Mouse (Mus musculus): Measurements from ENCODE around the gene Slc35e1. TPM values are rescaled to one million over a fixed set of nuclear protein-coding genes. Genes with fewer than 3 reads are reported as not detected.

The Slc35e1 gene
- total RNA-seq, 2 experiments from 2014 or later = 54.9 to 55.8 TPM

Small RNA genes lying within 50 kb of the gene (microRNA-seq; reads per million reads assigned to microRNA genes)
- gene Gm28019 (0 reads per million in 2 experiments), gene Mir7068 (1.7 to 2.5 reads per million in 2 experiments)

Other genes with a start within 250 kb of the Slc35e1 start
- 1 to 10 TPM; 2.8 to 4.2 TPM for gene Gm10282, start 187.4 kb downstream of the Slc35e1 start, total RNA-seq (2021)
- 10 to 100 TPM; 15.2 to 23.6 TPM for gene Klf2, start 173.6 kb downstream of the Slc35e1 start, total RNA-seq (2021)
- gene Eps15l1, start 71.2 kb downstream of the Slc35e1 start, total RNA-seq (2021) = 10 to 100 TPM; 62.2 to 63.4 TPM
- gene Calr3, start 48.7 kb downstream of the Slc35e1 start, total RNA-seq (2021) = 1 to 10 TPM; 1.0 to 1.1 TPM
- 1 to 10 TPM; 9.2 to 9.5 TPM for gene 1700030K09Rik, start 48.7 kb downstream of the Slc35e1 start, total RNA-seq (2021)
- 10 to 100 TPM; 70.4 to 72.7 TPM for gene Cherp, start 17.4 kb downstream of the Slc35e1 start, total RNA-seq (2021)
- gene Med26, start 55.7 kb upstream of the Slc35e1 start, total RNA-seq (2021) = 10 to 100 TPM; 10.2 to 11.2 TPM
- 100 to 1,000 TPM; 128 to 130 TPM for gene Smim7, start 78.5 kb upstream of the Slc35e1 start, total RNA-seq (2021)
- gene Tmem38a, start 79.4 kb upstream of the Slc35e1 start, total RNA-seq (2021) = 100 to 1,000 TPM in 1 of 2 experiments, 10 to 100 TPM in 1; 96.5 to 101 TPM
- gene Nwd1, start 154.1 kb upstream of the Slc35e1 start, total RNA-seq (2021) = 10 to 100 TPM; 37.6 to 40.9 TPM
- gene Sin3b, start 230.7 kb upstream of the Slc35e1 start, total RNA-seq (2021) = 100 to 1,000 TPM; 134 to 140 TPM